Mouse (Mus musculus) cerebellum, adult 8-10 months (tissue): Measurements from ENCODE around the gene Bcl2.

ENCODE experiments used
- DNase-seq: peaks from one replicate; pipeline ENCODE4 v3.0.0; 2022

Gene Bcl2

GRCm38 (mm10) chr1:106662486-106662885 is 51.6 kb downstream of the Bcl2 start:
- DNase-seq: no peak

- no peak for DNase-seq
These were observed 55.7 kb downstream of the Bcl2 start for GRCm38 (mm10) chr1:106658293-106658847.

GRCm38 (mm10) chr1:106656207-106656738 is 57.8 kb downstream of the Bcl2 start:
- DNase-seq: no peak

GRCm38 (mm10) chr1:106654254-106654653 is 59.8 kb downstream of the Bcl2 start:
- no peak for DNase-seq

- DNase-seq: no peak
These were observed 60.6 kb downstream of the Bcl2 start for GRCm38 (mm10) chr1:106653441-106653860.

- DNase-seq: no peak
These were observed 62.9 kb downstream of the Bcl2 start for GRCm38 (mm10) chr1:106651211-106651610.

GRCm38 (mm10) chr1:106650427-106650826 is 63.6 kb downstream of the Bcl2 start:
- DNase-seq: no peak

- DNase-seq: no peak
These were observed 66.7 kb downstream of the Bcl2 start for GRCm38 (mm10) chr1:106647336-106647735.

GRCm38 (mm10) chr1:106644566-106644965 is 69.5 kb downstream of the Bcl2 start:
- DNase-seq: no peak

- no peak for DNase-seq
These were observed 70.5 kb downstream of the Bcl2 start for GRCm38 (mm10) chr1:106643527-106643926.

- no peak for DNase-seq
These were observed 73.5 kb downstream of the Bcl2 start for GRCm38 (mm10) chr1:106640577-106640976.

GRCm38 (mm10) chr1:106637705-106638104 is 76.4 kb downstream of the Bcl2 start:
- DNase-seq: no peak

- DNase-seq: no peak
These were observed 77.4 kb downstream of the Bcl2 start for GRCm38 (mm10) chr1:106636714-106637113.

- DNase-seq: no peak
These were observed 80.9 kb downstream of the Bcl2 start for GRCm38 (mm10) chr1:106633207-106633606.

- DNase-seq: no peak
These were observed 82.1 kb downstream of the Bcl2 start for GRCm38 (mm10) chr1:106631869-106632463.

GRCm38 (mm10) chr1:106630973-106631372 is 83.1 kb downstream of the Bcl2 start:
- no peak for DNase-seq

- DNase-seq: no peak
These were observed 84.0 kb downstream of the Bcl2 start for GRCm38 (mm10) chr1:106629931-106630682.

- no peak for DNase-seq
These were observed 84.6 kb downstream of the Bcl2 start for GRCm38 (mm10) chr1:106629470-106629830.

- no peak for DNase-seq
These were observed 85.2 kb downstream of the Bcl2 start for GRCm38 (mm10) chr1:106628718-106629469.

GRCm38 (mm10) chr1:106628279-106628678 is 85.8 kb downstream of the Bcl2 start:
- no peak for DNase-seq

GRCm38 (mm10) chr1:106627241-106627640 is 86.8 kb downstream of the Bcl2 start:
- no peak for DNase-seq

- DNase-seq: no peak
These were observed 93.7 kb downstream of the Bcl2 start for GRCm38 (mm10) chr1:106620174-106620931.

- DNase-seq: no peak
These were observed 95.3 kb downstream of the Bcl2 start for GRCm38 (mm10) chr1:106618814-106619213.
